Mouse (Mus musculus) brain, embryonic 14.5 days (tissue): ENCODE measurements around the gene Thap2. TPM values are rescaled to one million over a fixed set of nuclear protein-coding genes. Genes with fewer than 3 reads are reported as not detected.

Experiments
- DNase-seq: peaks from one replicate; pipeline ENCODE4 v3.0.0-alpha.2; 2011; ENCODE audit warnings: low read depth
- CTCF ChIP-seq: fragments of 200-500 bp; IDR thresholded peaks from 2 replicates; pipeline ENCODE4 v1.5.1; 2012; ENCODE audit warnings: inconsistent platforms, mild to moderate bottlenecking, moderate library complexity, borderline replicate concordance; ENCODE audit not compliant: insufficient read depth, insufficient read length; ENCODE audit errors: extremely low read depth
- POLR2A ChIP-seq: fragments of 200-500 bp; IDR thresholded peaks from 2 replicates; pipeline ENCODE4 v1.6.1; 2012; ENCODE audit warnings: mild to moderate bottlenecking, inconsistent platforms, borderline replicate concordance; ENCODE audit not compliant: poor library complexity, insufficient read depth, insufficient read length, severe bottlenecking; ENCODE audit errors: extremely low read depth
- polyA plus RNA-seq: library from polyadenylated mRNA; depleted of rRNA; stranded (reverse); fragments of >200 nt; gene quantifications from 2 replicates; pipeline ENCODE4 v1.2.3, GENCODE M21; 2012

The Thap2 gene
- polyA plus RNA-seq, 1 experiment: 17.7 TPM

DNA sequence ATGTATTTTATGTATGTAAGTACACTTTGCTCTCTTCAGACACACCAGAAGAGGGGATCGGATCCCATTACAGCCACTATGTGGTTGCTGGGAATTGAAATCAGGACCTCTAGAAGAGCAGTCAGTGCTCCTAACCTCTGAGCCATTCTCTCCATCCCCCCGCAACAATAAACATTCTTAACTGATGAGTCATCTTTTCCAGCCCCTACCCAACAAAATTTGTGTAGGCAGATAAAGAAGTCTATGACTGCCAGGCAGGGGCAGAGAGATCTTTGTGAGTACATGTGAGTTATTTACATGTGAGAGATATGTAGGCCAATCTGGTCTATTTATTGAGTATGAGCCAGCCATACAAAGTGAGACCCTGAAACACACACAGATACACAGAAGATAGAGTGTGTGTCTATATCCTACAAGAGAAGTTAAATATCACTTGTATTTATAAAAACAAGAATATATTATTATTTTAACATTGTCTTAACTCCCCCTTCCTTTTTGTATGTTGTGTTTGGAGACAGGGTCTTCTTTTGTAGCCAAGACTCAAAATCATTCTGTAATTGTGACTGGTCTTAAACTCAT, 2.6 kb downstream of the Thap2 start:
- TF ChIP-seq POLR2A: no peak
- no peak for TF ChIP-seq CTCF
- peak; percentile 8 for DNase-seq

DNA sequence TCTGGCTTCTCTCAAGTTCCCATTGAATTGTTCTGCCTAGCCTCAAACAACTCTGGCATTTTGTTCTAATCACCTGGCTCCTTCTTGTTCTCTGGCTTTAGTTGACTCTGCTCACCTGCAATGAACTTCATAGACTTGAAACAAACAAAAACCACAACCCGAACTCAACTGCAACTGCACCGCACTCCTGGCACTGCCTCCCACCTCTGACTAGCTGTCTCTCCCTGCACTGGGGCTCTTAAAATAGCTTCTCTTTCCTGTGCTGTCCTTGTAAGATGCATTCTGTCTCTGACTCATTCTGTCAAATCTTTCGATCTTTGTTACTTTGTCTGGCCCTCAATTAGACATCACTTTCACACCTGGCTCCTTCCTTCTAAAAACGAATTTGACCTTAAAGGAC, 21.1 kb downstream of the Thap2 start:
- DNase-seq: peak; percentile 5
- TF ChIP-seq CTCF: no peak
- no peak for TF ChIP-seq POLR2A

DNA sequence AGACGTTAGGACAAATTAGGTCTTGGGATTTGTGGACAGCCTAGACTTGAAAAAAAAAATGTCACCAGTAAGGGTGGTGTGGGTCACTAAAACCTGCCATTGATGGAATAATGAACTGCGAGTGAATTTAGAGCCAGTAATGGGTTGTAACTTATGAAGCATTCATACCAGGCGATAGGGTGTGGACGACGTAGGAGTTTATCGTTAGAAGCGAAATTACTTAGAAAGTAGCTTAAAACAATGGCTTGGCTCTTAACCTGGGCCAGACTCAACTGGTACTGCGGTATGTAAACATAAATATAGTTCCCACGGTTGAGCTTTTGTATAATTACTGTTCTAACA, 21.6 kb downstream of the Thap2 start:
- no peak for DNase-seq
- TF ChIP-seq POLR2A (no peak), CTCF (no peak)

DNA sequence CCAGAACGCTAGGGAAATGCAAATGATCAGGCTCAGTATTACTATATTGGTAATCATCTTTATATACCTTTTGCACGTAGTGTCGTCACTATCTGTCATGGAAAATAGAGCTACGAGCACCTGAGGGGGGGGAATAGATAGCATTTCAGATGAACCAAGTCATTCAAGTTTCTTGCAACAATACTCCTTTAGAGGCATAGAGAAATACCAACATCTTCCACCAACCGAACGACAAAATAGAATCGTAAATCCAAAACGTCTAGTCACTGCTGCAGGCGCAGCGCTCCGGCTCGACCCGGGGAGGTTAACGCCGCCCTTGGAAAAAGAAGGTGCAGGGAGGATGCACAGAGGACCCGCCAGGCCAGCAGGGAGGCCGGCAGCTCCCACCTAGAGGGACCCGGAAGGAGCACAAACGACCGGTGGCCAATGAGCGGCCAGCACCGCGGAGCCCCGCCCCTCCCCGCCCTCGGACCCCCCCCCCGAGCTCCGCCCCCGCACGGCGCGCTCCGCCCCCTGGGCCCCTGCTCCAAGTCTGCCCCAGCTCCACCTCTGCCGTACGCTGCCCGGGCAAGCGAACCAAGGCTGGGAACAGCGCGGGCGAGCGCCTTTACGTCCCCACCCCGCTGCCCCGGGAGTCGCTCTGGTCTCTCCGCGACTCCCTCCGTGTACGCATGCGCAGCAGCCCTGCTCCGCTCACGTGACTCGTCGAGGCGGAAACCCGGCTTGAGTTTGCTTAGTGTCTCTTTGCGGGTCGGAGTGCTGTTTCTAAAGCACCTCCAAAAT, 22.2 kb downstream of the Thap2 start, which contains the start of gene Tmem19:
TSS of gene Tmem19 (minus strand) at position 662 of the 783 bp plus-strand sequence.
- peak; percentile 8; the same call in 1 of the 2 replicates for TF ChIP-seq CTCF
- TF ChIP-seq POLR2A: peak; percentile 73
- DNase-seq: peak; percentile 98

DNA sequence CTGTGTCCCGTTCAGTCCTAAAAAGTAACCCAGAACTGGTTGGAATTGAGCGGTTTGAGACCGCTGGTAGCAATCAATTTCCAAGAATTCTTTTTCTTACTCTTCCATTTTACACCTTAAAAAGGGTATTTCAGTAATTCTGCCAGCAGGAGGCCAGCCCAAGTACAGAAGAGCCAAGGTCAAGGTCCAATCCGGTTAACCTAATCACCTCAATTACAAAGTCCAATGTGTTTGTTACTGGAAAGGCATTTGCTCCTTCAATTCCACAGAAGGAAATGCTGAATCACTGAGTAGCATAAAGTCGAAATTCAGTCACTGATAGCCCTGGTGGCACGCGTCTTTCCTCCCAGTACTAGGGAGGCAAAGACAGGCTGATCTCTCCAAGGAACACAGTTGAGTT, 25.2 kb downstream of the Thap2 start:
- TF ChIP-seq CTCF: no peak
- TF ChIP-seq POLR2A: no peak

DNA sequence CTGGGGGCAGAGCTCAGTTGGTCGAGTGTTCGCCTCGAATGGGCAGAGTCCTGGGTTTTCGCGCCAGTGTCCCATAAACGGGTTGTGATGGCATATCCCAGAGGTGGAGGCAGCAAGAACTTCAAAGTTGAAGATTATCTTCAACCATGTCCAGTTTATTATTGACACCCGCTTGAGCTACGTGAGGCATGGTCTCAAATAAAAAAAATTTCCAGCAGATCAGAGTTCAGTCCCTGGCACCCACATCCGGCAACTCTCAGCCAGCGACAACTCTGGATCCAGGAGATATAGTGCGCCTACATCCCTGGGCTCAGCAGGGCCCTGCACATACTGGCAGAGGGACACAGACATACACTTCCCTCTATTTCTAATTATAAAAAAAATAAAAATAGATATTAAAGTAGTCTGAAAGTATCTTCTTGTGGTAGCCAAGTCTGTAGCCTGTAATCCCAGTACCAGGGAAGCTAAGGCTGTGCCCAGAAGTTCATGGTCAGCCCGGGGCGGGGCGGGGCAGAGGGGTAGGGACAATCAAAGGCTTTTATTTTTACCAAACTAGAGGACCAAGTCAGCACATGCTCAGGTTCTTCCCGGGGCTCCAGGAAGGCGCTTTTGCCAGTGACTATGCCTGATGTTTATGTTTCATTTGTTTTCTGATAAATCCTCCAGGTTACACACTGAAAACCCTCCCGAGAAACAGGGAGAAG, 25.9 kb downstream of the Thap2 start:
- DNase-seq: no peak
- no peak for TF ChIP-seq CTCF
- no peak for TF ChIP-seq POLR2A

More for the DNA sequence above, 25.2 kb downstream of the Thap2 start:
- no peak for DNase-seq

DNA sequence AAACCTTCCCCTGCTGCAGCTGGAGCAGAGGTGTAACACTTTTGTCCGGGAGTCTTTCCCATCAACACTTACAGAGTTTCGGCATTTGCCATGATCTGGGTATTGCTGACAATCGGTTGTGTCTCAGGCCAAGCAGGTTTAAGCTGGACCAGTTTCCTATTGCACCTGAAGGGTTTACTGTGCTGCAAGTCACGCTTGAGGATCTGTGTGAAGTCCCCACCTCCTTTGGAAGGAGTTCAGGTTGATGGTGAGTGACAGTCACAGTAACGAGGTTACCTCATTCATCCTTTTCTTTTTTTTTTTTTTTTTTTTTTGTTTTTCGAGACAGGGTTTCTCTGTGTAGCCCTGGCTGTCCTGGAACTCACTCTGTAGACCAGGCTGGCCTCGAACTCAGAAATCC, 28.1 kb downstream of the Thap2 start:
- no peak for TF ChIP-seq CTCF
- no peak for TF ChIP-seq POLR2A
- DNase-seq: no peak

DNA sequence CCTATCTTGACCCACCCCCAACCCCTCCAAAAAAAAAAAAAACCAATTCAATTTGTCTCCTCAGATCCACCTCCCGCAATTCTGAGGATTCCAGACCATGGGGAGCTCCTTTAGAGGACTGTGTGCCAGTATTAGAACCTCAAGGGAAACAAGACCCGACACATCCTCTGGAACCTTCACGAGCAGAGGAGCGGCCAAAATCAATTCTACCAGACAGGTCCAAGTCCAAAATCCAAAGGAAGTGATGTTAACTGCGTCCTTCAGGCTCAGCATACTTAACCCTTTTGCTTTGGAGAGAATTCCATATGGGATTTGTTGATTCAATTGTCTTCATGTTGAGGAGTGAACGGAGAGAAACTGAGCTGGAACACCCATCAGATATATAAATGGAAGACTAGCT, 29.2 kb downstream of the Thap2 start:
- DNase-seq: no peak
- no peak for TF ChIP-seq POLR2A
- no peak for TF ChIP-seq CTCF

DNA sequence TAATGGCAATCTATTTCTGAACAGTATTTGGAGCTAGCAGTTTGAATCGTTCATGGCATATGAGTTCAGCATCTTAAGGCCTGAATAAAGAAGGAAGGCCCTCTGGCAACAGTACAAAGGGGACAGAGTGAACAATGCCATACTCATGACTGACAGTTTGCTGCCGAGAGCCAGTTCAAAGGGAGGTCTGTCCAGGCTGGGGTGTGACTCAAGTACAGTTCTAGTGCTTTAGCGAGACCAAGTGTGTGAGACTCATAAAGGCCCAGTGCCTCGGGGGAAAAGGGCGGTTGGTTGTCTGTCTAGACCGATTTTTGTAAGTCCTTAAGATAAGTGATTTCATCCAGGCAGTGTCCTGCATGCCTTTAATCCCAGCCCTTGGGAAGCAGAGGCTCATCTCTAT, 29.7 kb downstream of the Thap2 start:
- DNase-seq: peak; percentile 42
- TF ChIP-seq CTCF: no peak
- TF ChIP-seq POLR2A: no peak

DNA sequence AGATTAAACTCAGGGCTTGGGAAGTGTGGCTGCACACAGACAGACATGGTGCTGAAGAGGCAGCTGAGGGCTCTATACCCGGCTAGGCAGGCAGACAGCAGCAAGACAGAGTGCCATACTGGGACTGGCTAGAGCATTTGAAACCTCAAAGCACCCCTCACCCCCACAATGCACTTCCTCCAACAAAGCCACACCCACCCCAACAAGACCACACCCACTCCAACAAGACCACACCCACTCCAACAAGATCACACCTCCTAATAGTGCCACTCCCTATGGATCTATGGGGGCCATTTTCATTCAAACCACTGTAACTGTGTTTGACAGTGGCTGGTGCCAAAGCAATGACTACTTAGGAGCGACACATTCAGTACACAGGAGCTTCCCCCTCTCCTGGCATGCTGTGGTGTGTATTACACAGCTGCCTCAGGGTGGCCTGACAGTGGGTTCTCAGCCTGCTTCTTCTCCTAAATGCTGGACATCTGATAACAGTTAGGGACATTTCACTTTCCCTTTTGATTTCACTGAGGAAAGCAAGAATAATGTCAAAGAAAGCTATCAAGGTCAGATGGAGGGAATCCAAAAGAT, 33.3 kb downstream of the Thap2 start:
- no peak for DNase-seq
- TF ChIP-seq POLR2A (no peak), CTCF (no peak)

DNA sequence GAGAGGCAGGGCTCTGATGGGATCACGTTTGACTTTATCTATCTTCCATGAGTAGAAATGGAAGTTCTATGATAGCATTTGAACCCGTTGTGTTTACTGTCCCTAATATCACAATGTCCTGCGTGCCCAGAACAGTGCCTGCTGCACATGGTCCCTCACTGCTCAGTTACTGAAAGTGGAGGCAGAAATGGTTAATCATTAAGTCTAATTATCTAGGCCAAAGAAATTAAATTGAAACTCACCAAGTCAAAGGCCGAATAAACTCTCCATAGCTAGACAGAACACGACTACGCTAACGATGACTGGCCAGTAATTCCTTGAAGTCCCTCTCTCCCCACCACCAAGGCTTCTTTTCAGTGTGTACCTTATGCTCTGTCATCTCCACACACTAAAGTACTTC, 34.7 kb downstream of the Thap2 start:
- no peak for DNase-seq
- no peak for TF ChIP-seq CTCF
- no peak for TF ChIP-seq POLR2A
